Mouse (Mus musculus): Measurements from ENCODE around the gene Fgf12. TPM values are rescaled to one million over a fixed set of nuclear protein-coding genes. Genes with fewer than 3 reads are reported as not detected.

Fgf12 gene
- polyA plus RNA-seq, 1 experiment from 2014 or later = 67.3 TPM

- Histone ChIP-seq H3K4me3 (ENCODE audit: low read length) (no peak overlapping the region), H3K36me3 (ENCODE audit: control insufficient read depth, insufficient read depth, low read length) (no peaks in the 10 kb centered on the region), H3K4me1 (ENCODE audit: control insufficient read depth, insufficient read depth, low read depth, low read length) (no peaks in the 10 kb centered on the region), H3K27me3 (replicated peaks; ENCODE audit: control insufficient read depth, insufficient read depth, low read length) (no peaks in the 10 kb centered on the region), H3K9me3 (ENCODE audit: control insufficient read depth, low read length) (no peaks in the 10 kb centered on the region), H3K9ac (ENCODE audit: low read depth, low read length) (no peak overlapping the region), H3K4me2 (ENCODE audit: low read length) (no peak overlapping the region), H3K27ac (ENCODE audit: low read depth, low read length) (no peak overlapping the region)
- WGBS = 75% methylated on average over 3 of the region's 3 CpGs
- no peak for ATAC-seq
Measured at GRCm38 (mm10) chr16:28454821-28455220, 298.0 kb downstream of the Fgf12 start.

- H3K4me3 ChIP-seq (ENCODE audit: low read length) = peak overlapping the region; percentile 84
- H3K36me3 ChIP-seq (ENCODE audit: control insufficient read depth, insufficient read depth, low read length) = no peaks in the 10 kb centered on the region
- 1% methylated on average over 5 of the region's 6 CpGs for WGBS
- peak overlapping the region; percentile 84 for H3K4me2 ChIP-seq (ENCODE audit: low read length)
- H3K27me3 ChIP-seq (replicated peaks; ENCODE audit: control insufficient read depth, insufficient read depth, low read length) = no peaks in the 10 kb centered on the region
- H3K4me1 ChIP-seq (ENCODE audit: control insufficient read depth, insufficient read depth, low read depth, low read length) = peaks cover 11% of the 10 kb centered on the region
- peak; percentile 75 for ATAC-seq
- peak overlapping the region; percentile 93 for H3K27ac ChIP-seq (ENCODE audit: low read depth, low read length)
- H3K9me3 ChIP-seq (ENCODE audit: control insufficient read depth, low read length) = no peaks in the 10 kb centered on the region
- H3K9ac ChIP-seq (ENCODE audit: low read depth, low read length) = peak overlapping the region; percentile 93
Measured at GRCm38 (mm10) chr16:28447114-28447455, 305.8 kb downstream of the Fgf12 start.

GRCm38 (mm10) chr16:28446334-28447113, 306.3 kb downstream of the Fgf12 start:
- H3K36me3 ChIP-seq (ENCODE audit: control insufficient read depth, insufficient read depth, low read length) = no peaks in the 10 kb centered on the region
- H3K9me3 ChIP-seq (ENCODE audit: control insufficient read depth, low read length) = no peaks in the 10 kb centered on the region
- H3K4me2 ChIP-seq (ENCODE audit: low read length) = peak overlapping the region; percentile 84
- 0% methylated on average over 57 of the region's 82 CpGs for WGBS
- peak overlapping the region; percentile 84 for H3K4me3 ChIP-seq (ENCODE audit: low read length)
- no peaks in the 10 kb centered on the region for H3K27me3 ChIP-seq (replicated peaks; ENCODE audit: control insufficient read depth, insufficient read depth, low read length)
- peak overlapping the region; percentile 93 for H3K9ac ChIP-seq (ENCODE audit: low read depth, low read length)
- H3K27ac ChIP-seq (ENCODE audit: low read depth, low read length) = peak overlapping the region; percentile 93
- peak; percentile 80 for ATAC-seq
- peaks cover 11% of the 10 kb centered on the region for H3K4me1 ChIP-seq (ENCODE audit: control insufficient read depth, insufficient read depth, low read depth, low read length)

- H3K9ac ChIP-seq (ENCODE audit: low read depth, low read length) = peak overlapping the region; percentile 93
Measured at GRCm38 (mm10) chr16:28445800-28446333, 307.0 kb downstream of the Fgf12 start.

GRCm38 (mm10) chr16:28444993-28445799, 307.7 kb downstream of the Fgf12 start:
- ATAC-seq = peak; percentile 58
- H3K4me1 ChIP-seq (ENCODE audit: control insufficient read depth, insufficient read depth, low read depth, low read length) = peaks cover 11% of the 10 kb centered on the region
- peak overlapping the region; percentile 93 for H3K27ac ChIP-seq (ENCODE audit: low read depth, low read length)
- no peaks in the 10 kb centered on the region for H3K9me3 ChIP-seq (ENCODE audit: control insufficient read depth, low read length)
- peak overlapping the region; percentile 93 for H3K9ac ChIP-seq (ENCODE audit: low read depth, low read length)
- H3K27me3 ChIP-seq (replicated peaks; ENCODE audit: control insufficient read depth, insufficient read depth, low read length) = no peaks in the 10 kb centered on the region
- WGBS = under 1% methylated on average over 51 of the region's 51 CpGs
- H3K4me3 ChIP-seq (ENCODE audit: low read length) = peak overlapping the region; percentile 84
- H3K4me2 ChIP-seq (ENCODE audit: low read length) = peak overlapping the region; percentile 84
- H3K36me3 ChIP-seq (ENCODE audit: control insufficient read depth, insufficient read depth, low read length) = no peaks in the 10 kb centered on the region

More at GRCm38 (mm10) chr16:28445800-28446333, 307.0 kb downstream of the Fgf12 start:
- peak overlapping the region; percentile 93 for H3K27ac ChIP-seq (ENCODE audit: low read depth, low read length)
- peak overlapping the region; percentile 84 for H3K4me3 ChIP-seq (ENCODE audit: low read length)
- under 1% methylated on average over 42 of the region's 42 CpGs for WGBS
- H3K4me2 ChIP-seq (ENCODE audit: low read length) = peak overlapping the region; percentile 84
- H3K4me1 ChIP-seq (ENCODE audit: control insufficient read depth, insufficient read depth, low read depth, low read length) = peaks cover 11% of the 10 kb centered on the region
- H3K36me3 ChIP-seq (ENCODE audit: control insufficient read depth, insufficient read depth, low read length) = no peaks in the 10 kb centered on the region
- no peaks in the 10 kb centered on the region for H3K27me3 ChIP-seq (replicated peaks; ENCODE audit: control insufficient read depth, insufficient read depth, low read length)
- ATAC-seq = peak; percentile 69
- no peaks in the 10 kb centered on the region for H3K9me3 ChIP-seq (ENCODE audit: control insufficient read depth, low read length)

GRCm38 (mm10) chr16:28421617-28422016, 331.3 kb downstream of the Fgf12 start:
- no peak overlapping the region for H3K4me2 ChIP-seq (ENCODE audit: low read length)
- no peaks in the 10 kb centered on the region for H3K9me3 ChIP-seq (ENCODE audit: control insufficient read depth, low read length)
- H3K27ac ChIP-seq (ENCODE audit: low read depth, low read length) = no peak overlapping the region
- no peaks in the 10 kb centered on the region for H3K4me1 ChIP-seq (ENCODE audit: control insufficient read depth, insufficient read depth, low read depth, low read length)
- no peaks in the 10 kb centered on the region for H3K27me3 ChIP-seq (replicated peaks; ENCODE audit: control insufficient read depth, insufficient read depth, low read length)
- H3K4me3 ChIP-seq (ENCODE audit: low read length) = no peak overlapping the region
- 100% methylated on average over 1 of the region's 1 CpGs for WGBS
- H3K36me3 ChIP-seq (ENCODE audit: control insufficient read depth, insufficient read depth, low read length) = no peaks in the 10 kb centered on the region
- H3K9ac ChIP-seq (ENCODE audit: low read depth, low read length) = no peak overlapping the region
- no peak for ATAC-seq

- no peaks in the 10 kb centered on the region for H3K27me3 ChIP-seq (replicated peaks; ENCODE audit: control insufficient read depth, insufficient read depth, low read length)
- H3K4me3 ChIP-seq (ENCODE audit: low read length) = no peak overlapping the region
- H3K36me3 ChIP-seq (ENCODE audit: control insufficient read depth, insufficient read depth, low read length) = no peaks in the 10 kb centered on the region
- ATAC-seq = no peak
- H3K4me2 ChIP-seq (ENCODE audit: low read length) = no peak overlapping the region
- WGBS = 77% methylated on average over 3 of the region's 3 CpGs
- no peak overlapping the region for H3K9ac ChIP-seq (ENCODE audit: low read depth, low read length)
- H3K9me3 ChIP-seq (ENCODE audit: control insufficient read depth, low read length) = no peaks in the 10 kb centered on the region
- H3K27ac ChIP-seq (ENCODE audit: low read depth, low read length) = no peak overlapping the region
- H3K4me1 ChIP-seq (ENCODE audit: control insufficient read depth, insufficient read depth, low read depth, low read length) = no peaks in the 10 kb centered on the region
Measured at GRCm38 (mm10) chr16:28419693-28420299, 333.1 kb downstream of the Fgf12 start.

GRCm38 (mm10) chr16:28411210-28411817, 341.6 kb downstream of the Fgf12 start:
- Histone ChIP-seq H3K4me3 (ENCODE audit: low read length) (no peak overlapping the region), H3K36me3 (ENCODE audit: control insufficient read depth, insufficient read depth, low read length) (no peaks in the 10 kb centered on the region), H3K4me2 (ENCODE audit: low read length) (no peak overlapping the region), H3K9ac (ENCODE audit: low read depth, low read length) (no peak overlapping the region), H3K27ac (ENCODE audit: low read depth, low read length) (no peak overlapping the region), H3K4me1 (ENCODE audit: control insufficient read depth, insufficient read depth, low read depth, low read length) (no peaks in the 10 kb centered on the region), H3K9me3 (ENCODE audit: control insufficient read depth, low read length) (no peaks in the 10 kb centered on the region), H3K27me3 (replicated peaks; ENCODE audit: control insufficient read depth, insufficient read depth, low read length) (no peaks in the 10 kb centered on the region)
- ATAC-seq = peak; percentile 45; the same call in 1 of the 2 replicates
- WGBS = 71% methylated on average over 5 of the region's 5 CpGs
